Mouse (Mus musculus) c-Kit-positive CD71-positive TER-119-negative erythroid progenitor cells, embryonic 14.5 days (primary cell): ENCODE results near the gene Lrrc3b.

ENCODE experiments used
- DNase-seq: peaks from one replicate; pipeline ENCODE4 v3.0.0-alpha.2; 2013; ENCODE audit warnings: low read depth

The Lrrc3b gene

GRCm38 (mm10) chr14:15438485-15439157, at the start of gene Lrrc3b:
Gene Lrrc3b (minus strand): TSS chr14:15438987.
- DNase-seq = no peak

GRCm38 (mm10) chr14:15477668-15478067, 38.9 kb upstream of the Lrrc3b start:
- DNase-seq = no peak

DNA sequence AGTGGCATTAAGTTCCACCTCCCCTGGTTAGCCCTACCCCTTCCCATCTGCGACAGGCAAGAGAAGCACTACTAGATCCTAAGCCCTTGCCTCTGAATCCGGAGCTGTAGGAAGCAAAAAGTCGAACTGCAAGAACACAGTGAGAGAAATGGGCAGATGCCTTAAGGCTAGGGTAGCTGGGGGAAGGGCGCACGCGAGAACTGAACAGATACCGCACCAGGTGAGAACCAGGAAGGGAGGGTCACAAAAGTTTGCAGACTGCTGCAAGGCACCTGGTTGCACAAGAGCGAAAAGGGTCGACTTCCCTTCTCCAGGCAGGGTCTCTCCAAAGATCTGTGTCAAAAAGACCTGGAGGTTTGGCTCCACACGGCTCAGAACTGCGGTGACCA, 697 bp downstream of the Lrrc3b start:
- no peak for DNase-seq

DNA sequence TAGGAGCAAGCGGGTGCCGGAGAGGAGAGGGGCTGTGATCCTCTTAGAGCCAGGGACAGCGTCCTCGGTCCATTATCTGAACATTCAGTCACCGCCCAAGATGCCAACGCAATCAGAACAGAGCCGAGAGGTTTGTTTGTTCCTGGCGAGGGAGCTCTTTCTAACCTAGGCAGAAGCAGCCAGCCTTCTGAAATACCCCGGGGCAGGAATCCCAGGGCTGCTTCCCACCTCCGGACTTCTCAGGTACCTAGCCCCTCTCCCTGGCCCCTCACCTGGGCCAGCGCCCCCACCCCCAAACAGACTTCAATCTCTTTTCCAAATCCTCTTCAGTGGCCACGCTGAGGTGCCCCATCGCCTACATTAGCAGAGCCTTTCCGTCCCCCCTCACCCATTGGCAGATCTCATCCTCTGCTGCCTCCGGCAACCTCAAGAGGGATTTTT, 1.3 kb downstream of the Lrrc3b start:
- DNase-seq = no peak

DNA sequence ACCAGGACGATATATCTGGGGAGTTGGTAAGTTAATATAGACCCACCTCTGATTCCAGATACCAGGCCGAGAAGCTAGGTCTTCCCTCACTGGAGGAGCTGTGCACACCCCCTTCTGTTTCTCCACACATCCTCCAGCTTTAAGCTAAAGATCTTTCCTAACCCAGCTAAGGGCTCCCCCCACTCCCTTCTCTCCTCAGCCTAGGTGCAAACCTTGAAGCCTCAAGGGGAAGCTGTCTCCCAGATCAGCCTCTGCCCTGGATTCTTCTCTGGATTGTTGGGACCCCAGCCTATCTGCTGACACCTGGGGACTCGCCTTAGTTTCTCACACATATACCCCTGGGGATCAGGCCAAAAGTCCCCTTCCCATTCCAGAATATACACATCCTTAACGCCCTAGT, 1.7 kb downstream of the Lrrc3b start:
- no peak for DNase-seq

- DNase-seq = no peak
Observed at GRCm38 (mm10) chr14:15436586-15436985, 2.2 kb downstream of the Lrrc3b start.

DNA sequence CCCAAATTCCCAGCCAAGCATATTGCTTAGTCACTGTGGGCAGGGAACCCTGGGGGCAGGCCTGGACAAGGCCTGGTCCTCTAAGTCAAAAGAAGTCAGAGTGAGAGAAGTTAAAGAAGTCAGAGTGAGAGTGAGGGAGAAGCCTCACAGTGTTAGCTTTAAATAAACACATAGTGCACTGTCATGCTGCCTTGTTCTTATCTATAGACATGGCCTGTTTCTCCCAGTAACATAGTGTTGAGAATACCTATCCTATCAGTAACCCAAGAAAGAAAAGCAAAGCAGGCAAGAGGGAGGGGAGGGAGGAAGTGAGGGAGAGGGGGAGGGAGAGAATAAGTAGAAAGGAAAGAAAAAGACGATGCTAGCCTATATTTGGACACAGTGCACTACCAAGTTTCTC, 6.4 kb downstream of the Lrrc3b start:
- DNase-seq = no peak

DNA sequence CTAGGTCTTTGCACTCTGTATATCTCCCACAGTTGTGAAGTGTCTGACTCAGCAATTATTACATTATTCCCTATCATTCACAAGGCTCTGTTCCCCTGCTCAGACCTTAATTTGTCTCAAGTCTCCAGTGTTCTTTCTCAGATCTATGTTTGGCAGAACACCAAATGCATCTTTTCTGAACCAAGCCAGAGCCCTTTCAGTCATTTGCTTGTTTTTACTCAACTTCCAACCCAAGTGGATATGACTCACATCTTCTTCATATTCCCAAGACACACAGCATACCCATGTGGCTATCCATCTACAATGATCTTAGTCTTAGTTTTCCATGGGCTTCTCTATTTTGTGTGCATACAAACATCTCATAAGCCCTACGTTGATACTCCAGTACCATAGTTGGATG, 17.2 kb downstream of the Lrrc3b start:
- DNase-seq = no peak

- no peak for DNase-seq
Observed at GRCm38 (mm10) chr14:15410686-15411534, 27.9 kb downstream of the Lrrc3b start.

DNA sequence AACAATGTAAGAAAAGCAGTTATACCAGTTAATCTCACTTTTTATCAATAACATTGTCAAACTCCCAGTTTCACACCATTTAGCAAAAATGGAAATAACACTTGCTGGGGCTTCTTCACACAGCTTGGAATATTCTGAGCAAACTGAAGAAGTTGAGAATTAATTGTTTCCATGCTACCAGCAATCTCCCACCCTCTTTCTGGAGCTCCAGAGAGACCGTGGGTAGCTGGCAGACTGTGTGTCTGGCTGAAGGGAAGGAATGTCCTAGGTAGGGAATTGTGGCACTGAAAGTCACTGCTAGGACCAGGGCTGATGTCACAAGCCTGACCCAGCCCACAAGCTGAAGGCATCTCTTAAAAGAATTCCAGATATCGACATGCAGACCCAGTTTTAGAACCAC, 53.3 kb downstream of the Lrrc3b start:
- DNase-seq = no peak

DNA sequence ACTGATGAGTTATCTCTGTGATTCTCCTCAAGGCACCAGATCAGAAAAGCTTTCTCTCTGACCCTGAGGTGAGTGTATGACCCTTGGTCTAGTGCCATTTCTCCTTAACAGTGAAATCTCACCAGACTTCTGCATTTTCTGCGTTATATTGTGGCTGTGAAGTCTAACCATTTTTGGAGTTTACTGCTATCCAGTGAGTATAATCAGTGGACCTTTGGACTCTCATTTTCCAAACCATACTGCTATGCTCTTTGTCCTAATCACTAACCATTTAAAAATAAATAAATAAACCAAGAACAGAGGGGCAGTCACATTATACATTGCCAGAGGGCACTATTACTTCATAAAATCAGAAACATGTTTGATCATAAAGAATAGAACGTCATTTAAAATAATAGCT, 53.8 kb downstream of the Lrrc3b start:
- DNase-seq = no peak

DNA sequence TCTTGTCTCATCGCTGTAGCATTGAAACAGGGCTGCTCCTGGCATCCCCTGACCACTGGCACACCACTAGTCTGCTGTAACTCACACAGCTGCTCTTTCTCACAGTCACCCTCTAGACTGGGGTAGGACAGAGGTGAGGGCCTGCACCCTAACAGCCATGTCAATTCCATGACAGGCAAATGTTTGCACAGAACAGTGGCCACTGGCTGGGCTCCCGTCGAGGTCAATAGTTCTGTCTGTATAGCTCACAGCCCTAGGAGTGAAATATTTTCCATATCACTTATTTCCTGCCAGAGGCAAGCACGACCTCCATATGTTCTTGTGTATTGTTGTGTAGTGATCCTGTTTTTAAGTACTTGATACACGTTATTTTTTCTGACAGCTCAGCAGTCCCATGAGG, 54.3 kb downstream of the Lrrc3b start:
- DNase-seq = no peak

DNA sequence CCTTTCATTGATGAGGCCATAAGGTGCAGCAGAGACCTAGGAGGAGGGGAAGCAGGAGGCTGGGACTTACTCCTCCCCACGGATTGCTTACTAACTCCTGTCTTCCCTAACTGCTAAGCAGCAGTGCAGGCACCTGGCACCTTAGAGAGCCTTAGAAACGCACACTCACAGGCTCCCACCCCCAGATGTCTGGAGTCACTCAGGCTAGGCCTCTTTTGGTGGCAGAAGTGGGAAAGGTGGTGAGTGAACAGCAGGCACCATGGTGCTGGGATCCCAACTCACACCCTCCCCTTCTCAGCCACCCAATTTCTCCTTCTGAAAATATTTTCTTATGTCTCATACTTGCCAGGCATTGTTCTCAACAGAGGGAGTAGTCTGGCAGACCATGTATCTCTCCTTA, 55.7 kb downstream of the Lrrc3b start:
- DNase-seq = no peak

DNA sequence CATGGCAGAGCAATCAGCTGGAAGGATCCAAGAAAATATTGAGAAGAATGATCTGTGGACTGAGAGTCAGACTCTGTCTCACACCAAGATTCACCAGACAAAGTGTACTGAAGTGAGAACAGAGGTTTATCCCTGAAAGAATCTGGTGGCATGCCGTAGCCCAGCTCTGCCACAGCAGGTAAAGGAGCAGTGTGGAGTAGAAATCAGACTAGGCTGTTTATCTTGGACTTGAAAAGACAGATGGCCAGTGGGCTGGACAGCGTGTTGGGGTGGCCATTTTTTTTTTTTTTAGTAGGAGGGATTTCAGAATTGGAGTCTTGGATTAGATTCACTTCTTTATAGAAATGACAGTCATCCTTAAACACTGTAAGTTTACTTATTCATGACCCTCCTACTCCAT, 61.4 kb downstream of the Lrrc3b start:
- DNase-seq = no peak

DNA sequence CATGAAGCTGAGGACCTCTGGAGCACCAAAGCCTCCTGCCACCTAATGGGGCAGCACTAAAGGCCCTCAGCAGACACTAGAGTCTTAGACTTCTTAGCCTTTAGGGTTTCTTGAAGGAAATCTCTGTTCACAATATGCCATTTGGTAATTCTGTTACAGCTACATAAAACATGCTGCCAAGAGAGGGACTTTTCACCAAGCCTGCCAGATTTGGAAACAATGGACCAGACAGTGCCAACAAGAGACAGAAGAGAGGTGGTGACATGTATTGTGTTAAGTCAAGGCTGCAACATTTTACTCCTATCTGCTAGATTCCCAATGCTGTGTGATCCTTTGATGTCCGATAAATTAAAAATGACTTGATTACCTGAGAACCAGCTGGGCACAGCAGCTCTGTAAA, 62.0 kb downstream of the Lrrc3b start:
- DNase-seq = no peak

DNA sequence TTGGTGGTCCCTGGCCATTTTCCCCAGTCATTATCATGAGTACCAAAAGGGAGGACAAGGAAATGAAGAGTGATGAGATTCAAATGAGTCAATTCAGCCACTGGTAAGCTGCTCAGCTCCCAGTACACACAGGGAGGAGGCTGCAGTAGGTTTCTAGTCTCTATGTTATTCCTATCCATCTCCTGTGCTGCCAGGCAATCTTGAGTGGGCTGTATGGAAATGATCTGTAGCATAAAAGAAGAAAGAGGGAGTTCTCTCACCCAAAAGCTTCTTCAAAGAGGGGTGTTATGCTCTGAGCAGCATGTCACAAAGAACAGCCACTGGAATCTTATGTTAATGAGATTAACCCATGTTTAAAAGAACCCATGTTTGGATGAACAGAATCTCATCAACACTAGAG, 64.5 kb downstream of the Lrrc3b start:
- no peak for DNase-seq

GRCm38 (mm10) chr14:15372985-15373384, 65.8 kb downstream of the Lrrc3b start:
- no peak for DNase-seq

DNA sequence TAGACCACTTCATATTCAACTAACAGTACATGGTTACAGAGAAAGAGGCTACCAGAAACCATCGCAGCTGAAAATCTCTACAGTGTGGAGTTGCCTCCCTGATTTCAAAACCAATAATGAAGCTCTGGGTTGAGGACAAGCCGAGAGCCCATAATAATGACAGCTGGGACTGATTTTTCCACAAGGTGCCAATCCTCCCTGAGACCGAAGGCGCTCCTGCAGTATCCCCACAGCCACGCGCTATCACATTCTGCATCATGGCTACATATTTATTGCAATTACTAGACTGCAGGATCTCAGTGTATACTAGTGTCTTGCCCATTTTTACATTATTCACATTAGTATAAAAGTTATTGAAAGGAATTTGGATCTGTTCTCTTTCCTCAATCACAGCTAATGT, 73.7 kb downstream of the Lrrc3b start:
- no peak for DNase-seq

GRCm38 (mm10) chr14:15359893-15360292, 78.9 kb downstream of the Lrrc3b start:
- no peak for DNase-seq

DNA sequence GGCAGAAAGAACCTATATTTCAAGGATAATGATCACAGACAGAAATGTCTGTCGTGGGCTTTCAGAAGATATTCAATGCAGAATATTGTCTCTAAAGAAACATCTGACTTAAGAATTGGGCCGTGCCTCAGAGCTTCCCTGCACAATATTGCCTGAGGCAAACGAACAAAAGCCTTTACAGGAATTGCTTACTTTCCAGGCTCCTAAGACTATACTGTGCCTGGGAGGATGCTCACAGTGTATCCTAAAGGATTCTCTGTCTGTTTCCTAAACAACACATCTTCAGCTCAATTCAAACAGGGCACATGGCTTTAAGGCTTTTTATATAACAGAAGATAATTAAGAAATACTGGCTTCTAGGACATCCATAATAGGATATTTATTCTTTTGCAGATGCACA, 79.7 kb downstream of the Lrrc3b start:
- DNase-seq = no peak

- DNase-seq = peak; percentile 32
Observed at GRCm38 (mm10) chr14:15355512-15355911, 83.3 kb downstream of the Lrrc3b start.

- no peak for DNase-seq
Observed at GRCm38 (mm10) chr14:15354299-15354698, 84.5 kb downstream of the Lrrc3b start.

GRCm38 (mm10) chr14:15333130-15333529, 105.7 kb downstream of the Lrrc3b start:
- no peak for DNase-seq

GRCm38 (mm10) chr14:15331370-15331769, 107.4 kb downstream of the Lrrc3b start:
- no peak for DNase-seq
